Mouse (Mus musculus): ENCODE data around the gene Pgpep1l.
"Not testable (repeated sequence)": the region's sequence is repeated elsewhere in the genome, so short reads cannot be mapped to it uniquely, and the experiment has no call there.

Gene Pgpep1l

DNA sequence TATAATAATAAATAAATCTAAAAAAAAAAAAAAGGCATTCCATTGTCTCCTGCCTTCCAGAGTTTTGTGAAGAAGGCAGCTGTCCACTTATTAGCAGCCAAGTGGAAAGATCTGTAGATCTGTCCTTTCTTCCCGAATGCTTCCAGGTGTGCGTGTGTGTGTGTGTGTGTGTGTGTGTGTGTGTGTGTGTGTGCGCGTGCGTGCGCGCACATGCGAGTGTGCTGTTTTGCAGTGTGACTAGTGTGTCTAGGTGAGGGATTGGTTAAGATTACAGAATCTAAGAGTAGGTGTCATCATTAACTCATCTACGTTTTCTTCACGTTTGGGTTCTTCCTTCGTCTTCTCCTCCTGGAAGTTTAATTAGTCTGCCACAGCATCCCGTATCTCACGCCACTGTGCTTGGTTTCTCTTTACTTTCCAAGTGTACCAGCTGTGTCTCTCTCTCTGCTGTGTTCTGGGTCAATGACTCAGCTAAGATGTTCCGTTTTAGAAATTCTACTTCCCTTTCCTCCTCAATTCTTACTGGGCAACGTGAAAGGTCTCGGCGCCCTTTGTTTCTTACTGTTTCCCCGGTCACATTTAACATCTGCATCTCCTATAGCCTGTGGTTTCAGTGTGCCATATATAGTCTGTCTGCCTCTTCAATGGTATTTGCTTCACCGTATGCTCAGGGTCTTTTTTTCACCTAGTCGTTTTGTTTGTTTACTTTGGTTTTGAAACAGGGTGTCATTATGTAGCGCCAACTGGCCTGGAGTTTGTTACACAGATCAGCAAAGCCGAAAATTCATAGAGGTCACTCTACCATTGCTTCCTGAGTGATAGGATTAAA lies 18.5 kb upstream of the Pgpep1l start:
- DNase-seq (ENCODE audit: low read depth, low spot score): no peak

DNA sequence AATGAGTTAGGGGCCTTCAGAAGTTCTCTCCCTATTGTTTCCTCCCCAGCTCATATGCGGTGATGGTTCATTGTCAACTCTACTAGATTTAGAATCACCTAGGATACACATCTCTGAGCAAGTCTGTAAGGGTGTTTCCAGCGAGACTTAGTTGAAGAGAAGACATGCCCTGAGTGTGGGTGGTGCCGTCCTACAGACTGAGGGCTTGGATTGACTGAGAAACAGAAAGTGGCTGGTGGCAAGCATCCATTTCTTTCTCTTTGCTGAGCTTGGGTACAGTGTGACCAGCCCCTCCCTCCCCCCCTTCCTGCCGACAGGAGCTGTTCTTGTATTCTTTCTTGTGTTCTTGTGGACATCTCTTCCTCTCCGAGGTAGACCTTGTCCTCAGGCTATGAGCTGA lies 17.3 kb upstream of the Pgpep1l start:
- no peak for DNase-seq (ENCODE audit: low read depth, low spot score)

DNA sequence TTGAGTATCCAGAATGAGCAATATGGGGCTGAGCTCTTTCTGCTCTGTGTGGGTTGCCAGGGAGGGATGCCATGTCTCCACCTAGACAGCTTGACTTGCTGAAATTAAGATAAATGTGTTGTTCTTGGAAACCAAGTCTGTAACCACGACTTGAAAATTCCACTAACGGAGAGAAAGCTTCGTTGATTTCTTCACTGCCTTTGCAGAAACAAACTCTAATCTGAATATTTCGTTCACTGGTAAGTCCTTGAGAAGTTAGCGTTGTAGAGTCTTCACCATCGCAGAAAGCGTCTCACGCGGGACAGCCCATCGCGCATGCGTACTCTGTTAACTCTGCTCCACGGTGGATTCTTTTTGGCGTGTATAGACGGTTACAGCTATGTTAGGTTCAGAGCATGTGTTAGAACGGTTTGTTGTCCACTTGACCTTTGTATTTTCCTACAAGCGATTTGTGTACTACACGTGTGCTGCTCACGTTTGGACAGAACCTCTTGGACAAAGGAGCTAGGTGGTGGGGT lies 16.4 kb upstream of the Pgpep1l start:
- peak; percentile 23 for DNase-seq (ENCODE audit: low read depth, low spot score)

DNA sequence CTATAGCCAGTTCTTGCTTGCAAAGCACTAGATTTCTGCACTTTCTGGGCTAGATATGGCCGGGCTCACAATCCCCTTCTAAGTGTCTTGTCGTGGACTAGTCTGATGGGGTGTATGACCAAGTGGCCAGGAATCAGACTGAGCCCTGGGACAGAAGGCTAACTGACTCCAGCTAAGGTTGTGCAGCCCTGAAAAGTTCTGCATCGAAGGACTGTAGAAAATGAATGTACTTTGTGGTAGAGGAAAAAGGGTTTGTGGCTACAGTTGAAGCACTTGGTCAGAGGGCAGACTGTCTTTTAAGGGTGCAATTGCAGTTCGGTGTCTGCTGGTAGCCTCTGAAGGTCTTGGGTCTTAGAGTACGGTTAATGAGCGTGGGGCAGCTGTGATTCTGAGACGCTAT lies 15.4 kb upstream of the Pgpep1l start:
- DNase-seq (ENCODE audit: low read depth, low spot score): no peak

DNA sequence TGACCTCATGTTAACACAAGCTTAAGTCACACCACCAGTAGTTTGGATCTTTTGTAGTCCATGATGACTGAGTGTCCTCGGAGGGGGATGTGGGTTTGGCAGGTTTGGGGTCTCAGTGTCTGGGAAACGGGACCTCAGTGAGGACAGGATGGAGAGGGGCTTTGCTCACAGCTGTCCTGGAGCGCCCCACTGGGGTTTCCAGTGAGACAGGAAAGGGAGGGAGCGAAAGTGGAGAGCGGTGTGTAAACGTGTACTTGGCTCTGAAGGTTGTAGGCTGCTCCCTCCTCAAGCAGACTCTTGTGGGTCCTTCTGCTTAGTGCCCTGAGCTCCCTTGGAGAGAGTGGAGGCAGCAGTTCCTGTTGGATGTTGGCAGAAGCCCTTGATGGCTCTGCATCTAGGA lies 14.9 kb upstream of the Pgpep1l start:
- no peak for DNase-seq (ENCODE audit: low read depth, low spot score)

DNA sequence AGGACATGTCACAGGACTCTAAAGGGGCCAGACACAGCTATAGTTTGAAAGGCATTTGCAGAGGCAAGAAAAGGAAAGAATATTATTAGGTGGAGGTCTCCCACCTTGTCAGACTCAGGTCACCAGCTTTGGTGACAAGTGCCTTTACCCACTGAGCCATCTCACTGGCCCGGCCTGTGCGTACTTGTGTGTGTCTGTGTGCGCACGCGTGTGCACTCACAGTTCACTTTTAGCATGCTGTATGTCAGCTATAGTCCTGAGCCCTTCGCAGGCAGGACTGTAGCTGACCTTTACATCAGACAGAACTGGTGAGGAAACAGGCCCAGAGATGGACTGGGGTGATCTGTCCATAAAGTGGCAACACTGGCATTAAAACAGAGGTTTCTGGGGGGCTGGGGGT lies 14.4 kb upstream of the Pgpep1l start:
- no peak for DNase-seq (ENCODE audit: low read depth, low spot score)

DNA sequence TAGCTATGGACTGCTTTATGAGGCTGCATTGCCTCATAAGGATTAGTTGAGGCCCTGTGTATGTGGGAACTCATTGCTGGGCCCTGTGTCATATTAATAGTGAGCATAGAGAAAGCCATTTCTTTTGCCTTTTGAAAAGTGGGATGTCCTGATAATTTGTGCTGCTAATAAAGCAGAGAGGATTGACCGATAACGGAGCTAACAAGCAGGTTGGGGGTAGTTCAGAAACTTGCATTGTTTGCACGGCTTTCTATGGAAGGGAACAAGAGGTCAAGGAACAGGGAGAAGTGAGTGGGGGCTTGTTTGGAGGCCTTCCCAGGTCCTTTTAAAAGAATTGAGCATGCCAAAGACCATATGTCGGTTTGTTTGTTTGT lies 13.9 kb upstream of the Pgpep1l start:
- no peak for DNase-seq (ENCODE audit: low read depth, low spot score)

DNA sequence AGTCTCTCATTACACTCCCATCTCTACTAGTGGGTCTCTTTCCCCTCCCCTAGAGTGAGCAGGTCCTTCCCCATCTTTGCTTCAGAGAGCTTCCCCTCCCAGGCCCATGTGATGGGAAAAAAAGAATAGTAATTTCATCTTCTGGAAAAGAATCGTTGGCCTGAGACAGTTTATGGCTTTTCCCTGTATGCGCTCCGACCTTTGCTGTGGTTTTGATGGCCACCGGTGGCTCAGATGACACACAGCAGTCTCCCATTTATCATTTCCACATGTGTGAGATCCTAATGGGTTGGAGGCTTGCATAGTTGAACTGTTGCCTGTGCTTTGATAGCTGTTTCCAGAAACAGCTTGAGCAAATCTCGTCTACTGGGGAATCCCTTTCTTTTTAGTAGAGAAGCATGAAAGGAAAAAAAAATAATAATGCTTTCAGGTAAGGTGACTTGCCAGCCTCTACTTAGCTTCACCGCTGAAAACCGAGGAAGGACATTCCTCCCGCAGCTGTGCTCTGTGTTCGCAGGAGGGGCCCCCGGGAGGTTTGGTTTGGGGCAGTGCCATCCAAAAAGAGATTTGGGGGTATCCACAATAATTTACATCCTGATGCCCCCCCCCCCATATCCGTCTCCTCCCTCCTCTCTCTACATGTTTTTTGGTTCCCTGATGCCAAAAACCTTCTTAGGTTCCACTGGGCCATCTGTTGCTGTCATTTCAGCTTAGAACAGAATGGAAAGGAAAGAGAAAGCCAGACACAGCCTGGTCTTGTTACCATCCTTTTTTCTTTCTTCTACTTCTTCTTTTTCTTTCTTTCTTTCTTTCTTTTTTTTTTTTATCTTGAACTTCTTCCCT lies 13.2 kb upstream of the Pgpep1l start:
- DNase-seq (ENCODE audit: low read depth, low spot score): peak; percentile 67

DNA sequence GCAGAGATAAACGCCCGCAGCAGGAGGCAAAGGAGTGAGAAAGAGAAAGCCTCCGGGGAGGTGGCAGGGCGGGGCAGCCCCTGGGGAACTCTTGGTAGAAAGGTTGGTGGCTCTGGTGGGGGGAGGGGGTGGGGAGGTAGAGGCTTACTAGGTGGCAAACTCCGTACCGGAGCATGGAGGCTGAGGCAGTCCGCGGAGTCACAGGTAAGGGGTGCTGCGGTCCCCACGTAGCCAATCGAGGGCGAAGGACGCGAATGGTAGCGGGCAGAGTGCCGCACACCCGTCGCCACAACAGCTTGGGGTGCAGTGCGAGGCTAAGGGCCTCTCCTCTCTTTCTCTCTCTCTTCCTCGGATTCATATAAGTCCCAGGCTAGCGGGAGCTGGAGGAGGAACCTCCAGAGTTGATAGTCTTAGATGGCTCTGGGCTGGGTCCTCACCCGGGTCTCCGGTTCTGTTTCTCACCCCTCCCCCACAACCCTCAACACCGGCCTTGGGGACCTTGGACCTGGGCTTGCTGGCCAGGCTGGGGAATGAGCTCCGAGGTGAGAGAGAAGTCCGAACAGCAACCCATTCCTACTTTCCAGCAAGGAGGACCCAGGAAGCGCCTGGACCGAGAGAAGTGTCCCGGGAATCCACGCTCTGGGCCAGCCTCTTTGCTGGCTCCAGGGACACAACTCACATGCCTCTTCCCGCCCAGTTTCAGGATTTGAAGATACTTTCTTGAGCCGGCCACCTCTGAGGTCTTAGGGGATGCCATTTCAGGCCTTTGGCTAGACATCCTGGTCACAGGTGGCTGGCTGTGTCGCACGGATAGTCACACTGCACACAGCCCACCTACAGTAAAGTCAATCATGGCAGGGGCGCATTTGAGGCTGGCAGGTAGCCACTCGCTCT lies 12.1 kb upstream of the Pgpep1l start:
- no peak for DNase-seq (ENCODE audit: low read depth, low spot score)

DNA sequence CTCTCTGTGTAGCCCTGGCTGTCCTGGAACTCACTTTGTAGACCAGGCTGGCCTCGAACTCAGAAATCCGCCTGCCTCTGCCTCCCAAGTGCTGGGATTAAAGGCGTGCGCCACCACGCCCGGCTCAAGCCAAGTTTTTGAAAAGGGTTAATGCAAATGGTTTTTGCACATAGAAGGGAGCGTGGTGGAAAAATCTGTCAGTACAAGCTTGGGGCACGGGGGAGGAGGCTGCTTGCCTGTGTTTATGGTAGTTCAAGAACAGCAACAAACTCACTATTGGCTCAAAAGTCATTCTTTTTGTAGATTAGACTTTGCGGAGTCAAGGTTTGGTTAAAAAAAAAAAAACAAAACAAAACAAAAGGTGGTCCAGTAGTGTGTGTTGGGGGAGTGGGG lies 11.4 kb upstream of the Pgpep1l start:
- DNase-seq (ENCODE audit: low read depth, low spot score): not testable (repeated sequence)

DNA sequence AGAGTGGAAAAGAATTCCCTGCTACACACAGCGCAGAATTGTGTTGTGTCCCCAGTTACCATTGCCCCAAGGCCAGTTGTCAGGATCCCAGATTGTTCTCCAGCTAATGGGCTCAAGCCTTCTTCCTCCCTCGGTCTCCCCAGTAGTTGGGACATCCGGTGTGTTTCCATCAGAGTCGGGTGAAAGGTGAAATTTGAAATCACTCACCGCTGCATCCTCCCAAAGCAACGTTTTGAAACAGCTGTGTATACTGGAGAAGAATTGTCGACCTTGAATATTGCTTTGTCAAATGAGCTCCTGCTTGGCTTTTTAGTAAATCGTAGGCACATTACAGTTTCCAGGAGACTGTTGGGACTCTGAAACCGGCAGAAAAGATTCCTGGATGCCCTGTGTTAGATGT lies 10.9 kb upstream of the Pgpep1l start:
- no peak for DNase-seq (ENCODE audit: low read depth, low spot score)

DNA sequence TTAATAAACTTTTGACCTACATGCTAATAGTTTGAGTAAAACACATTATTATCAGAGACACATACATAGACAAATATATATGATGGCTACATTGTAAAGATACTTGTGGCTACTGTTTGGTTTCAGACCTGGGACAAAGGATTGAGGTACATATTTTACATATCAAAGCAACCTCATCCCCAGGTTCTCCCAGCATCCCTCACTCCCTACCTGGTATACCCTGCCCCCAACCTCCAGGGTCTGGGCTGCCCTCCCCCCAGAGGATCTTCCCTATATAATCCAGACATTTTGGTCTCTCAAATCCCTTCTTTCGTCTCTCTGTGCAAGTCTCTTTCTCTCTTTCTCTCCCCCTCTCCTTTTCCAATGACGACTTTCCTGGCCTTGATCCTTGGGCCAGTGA lies 10.2 kb upstream of the Pgpep1l start:
- DNase-seq (ENCODE audit: low read depth, low spot score): no peak

DNA sequence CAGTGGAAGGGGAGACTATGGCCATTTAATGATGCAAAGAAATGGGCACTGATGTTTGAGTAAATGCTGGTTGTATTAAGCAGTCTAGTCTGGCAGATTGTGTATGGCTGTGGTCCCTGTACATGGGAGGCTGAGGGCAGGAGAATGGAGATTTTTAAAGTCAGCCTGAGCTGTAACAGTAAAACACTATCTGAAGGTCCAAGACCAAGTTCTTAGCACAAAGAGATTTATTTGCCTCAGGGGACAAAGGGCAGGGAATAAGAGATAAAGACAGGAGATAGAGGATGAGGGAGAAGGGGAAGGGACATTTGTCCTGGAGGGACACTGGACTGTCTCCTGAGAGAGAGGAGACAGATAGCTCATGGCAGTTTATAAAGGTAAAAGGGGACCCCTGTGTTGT lies 9.5 kb upstream of the Pgpep1l start, which contains the start of gene Fam169b:
Fam169b (plus strand) TSS at position 325 of the 400 bp plus-strand sequence.
- DNase-seq (ENCODE audit: low read depth, low spot score): no peak

DNA sequence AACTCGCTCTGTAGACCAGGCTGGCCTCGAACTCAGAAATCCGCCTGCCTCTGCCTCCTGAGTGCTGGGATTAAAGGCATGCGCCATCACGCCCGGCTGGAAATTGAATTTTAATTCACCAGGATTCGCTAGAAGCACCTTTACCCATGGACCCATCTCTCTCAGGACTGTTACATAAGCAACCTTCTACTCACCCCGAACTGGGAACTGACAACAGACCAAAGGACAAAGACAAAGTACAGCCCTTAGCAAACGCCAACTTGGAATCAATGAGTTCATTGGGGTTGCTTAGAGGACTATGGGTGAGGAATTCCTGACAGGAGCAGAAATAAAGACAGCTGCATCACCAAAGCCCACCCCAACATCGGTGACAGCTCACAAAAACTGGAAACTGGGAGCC lies 8.6 kb upstream of the Pgpep1l start:
- DNase-seq (ENCODE audit: low read depth, low spot score): no peak

DNA sequence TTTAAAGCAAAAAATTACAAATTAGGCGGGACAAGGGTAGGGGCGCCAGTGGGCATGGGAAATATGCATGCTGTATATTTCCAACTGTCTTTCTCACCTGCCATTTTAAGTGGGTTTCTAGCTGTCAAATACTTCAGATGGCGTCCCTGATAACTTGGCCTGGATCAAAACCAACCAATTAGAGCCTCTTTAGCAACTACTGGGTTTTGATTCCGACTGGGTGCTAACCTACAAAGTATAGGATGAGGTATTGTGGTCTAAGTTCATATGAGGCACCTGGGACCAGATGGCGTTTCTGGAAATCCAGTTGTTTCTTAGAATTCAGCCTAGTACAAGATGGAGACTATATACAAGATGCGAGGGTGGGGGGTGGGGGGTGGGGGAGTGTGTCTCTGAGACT lies 7.8 kb upstream of the Pgpep1l start:
- no peak for DNase-seq (ENCODE audit: low read depth, low spot score)

DNA sequence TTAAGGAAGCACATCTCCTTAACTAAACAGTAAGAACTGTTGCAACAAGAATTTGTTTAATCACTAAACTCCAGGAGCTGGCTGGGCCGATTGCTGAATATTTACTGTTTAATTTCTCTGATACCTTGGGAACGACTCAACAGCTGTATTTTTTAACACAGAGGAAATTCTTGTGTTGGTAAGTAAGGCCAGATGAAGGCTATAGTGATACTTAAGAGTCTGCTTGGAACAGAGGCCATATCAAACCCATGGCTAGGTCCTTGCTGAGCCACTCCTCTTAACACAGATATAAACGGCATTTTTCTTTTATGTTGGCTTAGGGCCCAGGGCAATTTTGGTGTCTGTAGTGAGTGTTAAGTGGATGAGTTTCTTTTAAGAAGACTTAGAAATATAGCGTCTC lies 6.5 kb upstream of the Pgpep1l start:
- no peak for DNase-seq (ENCODE audit: low read depth, low spot score)

DNA sequence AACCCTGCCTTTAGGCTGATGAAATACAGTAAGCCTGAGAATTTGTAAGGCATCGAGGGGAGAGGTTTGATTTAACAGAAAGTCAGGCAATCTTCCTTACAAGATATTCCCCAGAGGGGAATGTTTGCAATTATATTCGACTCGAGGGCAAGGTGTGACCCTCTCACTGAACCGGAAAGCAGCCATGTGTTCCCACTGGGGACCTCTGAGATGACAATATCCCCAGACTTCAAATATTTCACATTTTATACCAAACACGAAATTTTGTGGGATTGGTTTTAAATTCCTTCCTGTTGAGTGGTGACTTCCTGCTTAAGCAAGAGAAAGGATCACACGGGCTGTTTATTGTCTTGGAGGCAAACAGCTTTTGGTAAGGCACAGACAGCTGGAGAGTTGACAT lies 2.7 kb upstream of the Pgpep1l start:
- DNase-seq (ENCODE audit: low read depth, low spot score): peak; percentile 78

DNA sequence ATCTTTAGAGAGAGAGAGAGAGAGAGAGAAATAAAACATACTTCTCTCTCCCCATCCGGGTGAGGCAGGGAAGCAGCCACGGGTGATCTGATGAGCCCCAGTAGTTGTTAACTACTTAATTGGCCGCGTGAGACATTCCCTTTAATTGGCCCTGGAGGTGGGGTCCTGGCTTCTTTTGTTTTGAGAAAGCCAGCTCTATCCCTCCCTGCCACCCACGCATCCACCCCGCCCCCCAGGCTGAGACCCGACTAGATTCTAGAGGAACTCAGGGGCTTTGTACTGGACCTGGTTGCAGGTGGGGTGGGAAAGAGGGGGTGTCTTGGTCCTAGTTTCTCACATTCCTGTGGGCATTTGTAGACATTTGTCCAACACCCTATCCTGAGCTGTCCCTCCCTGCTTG lies 1.4 kb upstream of the Pgpep1l start:
- no peak for DNase-seq (ENCODE audit: low read depth, low spot score)

DNA sequence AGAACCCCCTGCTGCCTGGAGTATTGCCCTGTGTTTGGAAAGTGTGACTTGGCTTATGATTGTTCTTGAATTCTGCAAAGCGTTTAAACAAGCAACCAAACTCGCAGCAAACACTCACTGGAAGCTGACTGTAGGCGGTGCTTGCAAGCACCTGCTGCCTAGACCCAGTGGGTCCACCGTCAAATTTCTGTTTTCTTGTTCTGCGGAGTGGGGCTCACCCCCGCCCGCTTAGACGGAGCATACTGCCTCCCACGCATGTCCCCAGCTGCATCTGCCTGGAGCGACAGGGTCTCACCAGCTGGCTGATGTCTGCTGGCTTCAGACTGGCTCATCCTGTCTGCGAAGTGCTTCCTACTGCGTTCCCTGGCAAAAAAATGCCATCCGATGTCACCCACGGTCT lies 498 bp upstream of the Pgpep1l start:
- no peak for DNase-seq (ENCODE audit: low read depth, low spot score)

DNA sequence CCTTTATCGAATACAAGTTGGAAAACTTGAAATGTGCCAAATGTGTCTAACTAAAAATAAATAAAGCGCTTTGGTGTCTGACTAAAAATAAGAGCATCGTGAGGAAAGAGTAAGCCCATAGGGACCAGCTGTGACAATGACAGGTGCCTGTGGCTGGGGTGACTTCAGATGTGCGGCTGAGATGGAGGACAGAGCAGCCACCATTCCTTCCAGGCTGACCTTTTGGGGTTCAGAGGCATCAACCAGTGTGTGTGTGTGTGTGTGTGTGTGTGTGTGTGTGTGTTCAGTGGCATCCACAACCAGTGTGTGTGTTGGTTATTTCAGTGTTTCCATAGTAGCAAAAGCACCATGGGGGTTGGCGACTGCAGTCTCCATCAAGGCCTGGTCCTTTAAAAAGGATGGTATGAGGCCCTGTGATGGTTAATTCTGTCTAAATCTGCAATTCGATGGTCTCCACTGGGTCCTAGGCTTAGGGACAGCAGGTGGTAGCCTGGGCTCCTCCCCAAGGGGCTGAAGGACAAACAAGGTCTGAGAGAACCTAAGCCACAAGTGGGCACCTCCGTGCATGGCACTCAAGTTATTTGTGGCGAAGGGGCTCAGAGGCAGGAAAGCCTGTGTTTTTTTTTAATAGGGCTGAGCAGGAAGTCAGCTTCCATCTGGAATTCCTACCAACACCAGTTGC lies 546 bp downstream of the Pgpep1l start:
- no peak for DNase-seq (ENCODE audit: low read depth, low spot score)

DNA sequence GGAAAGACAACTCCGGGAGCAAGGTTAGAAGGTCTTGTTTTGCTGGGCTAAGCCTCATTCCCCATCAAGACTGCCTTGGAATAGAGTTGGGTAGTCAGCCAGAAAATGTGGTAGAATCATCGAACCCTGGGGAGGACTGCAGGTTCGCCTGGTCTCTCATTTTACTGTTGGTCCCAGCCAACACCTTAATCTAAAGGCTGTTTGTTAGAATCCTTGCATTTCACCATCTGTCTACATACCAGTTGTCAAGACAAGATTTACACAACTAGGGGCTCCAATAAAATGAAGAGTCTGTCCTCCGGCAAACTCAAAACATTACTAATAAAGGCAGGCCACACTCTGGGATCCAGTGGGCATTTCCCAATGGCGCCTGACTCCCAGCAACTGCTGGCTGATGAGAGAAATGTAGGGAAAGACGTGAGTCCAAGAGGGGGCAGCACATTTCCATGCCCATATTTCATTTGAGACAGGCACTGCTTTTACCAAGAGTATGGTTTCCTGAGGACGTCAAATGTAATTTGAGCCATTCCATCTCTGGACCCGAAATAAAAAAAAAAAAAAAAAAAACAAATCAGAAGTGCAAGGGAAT lies 1.3 kb downstream of the Pgpep1l start:
- DNase-seq (ENCODE audit: low read depth, low spot score): peak; percentile 85

Data from 3T3-L1 (cell line).